Mouse (Mus musculus) heart, adult 2 months (tissue): Measurements from ENCODE around the gene H2-M5. TPM values are rescaled to one million over a fixed set of nuclear protein-coding genes. Genes with fewer than 3 reads are reported as not detected.
"Not testable (repeated sequence)": the region's sequence is repeated elsewhere in the genome, so short reads cannot be mapped to it uniquely, and the experiment has no call there.

Experiments
- DNase-seq, 2 experiments: peaks; one replicate each; pipeline ENCODE4 v3.0.0; 2021
- H3K27ac ChIP-seq: fragments of 200-600 bp; 2 replicates; pipeline ENCODE4 v1.8.1; 2022
- H3K27me3 ChIP-seq: fragments of 200-500 bp; 2 replicates; pipeline ENCODE4 v1.6.1; 2012; ENCODE audit warnings: mild to moderate bottlenecking, low read length, inconsistent platforms, mixed read lengths; ENCODE audit not compliant: control insufficient read depth, insufficient read depth
- H3K36me3 ChIP-seq: fragments of 200-500 bp; 2 replicates; pipeline ENCODE4 v1.6.1; 2012; ENCODE audit warnings: low read length, inconsistent platforms; ENCODE audit not compliant: control insufficient read depth, insufficient read depth
- H3K4me1 ChIP-seq: fragments of 200-500 bp; 2 replicates; pipeline ENCODE4 v1.6.1; 2011; ENCODE audit warnings: low read length; ENCODE audit not compliant: control insufficient read depth, insufficient read depth
- H3K4me3 ChIP-seq: fragments of 200-600 bp; 2 replicates; pipeline ENCODE4 v1.8.1; 2022
- H3K79me2 ChIP-seq: fragments of 200-500 bp; replicated peaks from 2 replicates; pipeline ENCODE4 v1.6.1; 2012; ENCODE audit warnings: mild to moderate bottlenecking, inconsistent platforms, low read length, moderate library complexity, mixed read lengths; ENCODE audit not compliant: control insufficient read depth, insufficient read depth
- H3K9ac ChIP-seq: fragments of 200-500 bp; 2 replicates; pipeline ENCODE4 v1.6.1; 2012; ENCODE audit warnings: low read depth, mild to moderate bottlenecking, control low read depth, inconsistent platforms, low read length, mixed read lengths
- CTCF ChIP-seq: fragments of 200-600 bp; IDR thresholded peaks from 2 replicates; pipeline ENCODE4 v1.8.1; 2022; ENCODE audit warnings: antibody characterized with exemption, mild to moderate bottlenecking, moderate library complexity
- EP300 ChIP-seq: fragments of 200-500 bp; IDR thresholded peaks from 2 replicates; pipeline ENCODE4 v1.6.1; 2011; ENCODE audit warnings: low read depth, low read length, control low read depth; ENCODE audit not compliant: insufficient read depth
- POLR2A ChIP-seq: fragments of 200-500 bp; IDR thresholded peaks from 2 replicates; pipeline ENCODE4 v1.6.1; 2011; ENCODE audit warnings: mild to moderate bottlenecking, low read depth, low read length, control low read depth; ENCODE audit not compliant: insufficient read depth
- WGBS: fragments of 180-500 bp; shearing (Covaris S2); methylation state at CpG from one replicate; pipeline ENCODE4 v1.1.7; 2018; 5-methylcytosine and 5-hydroxymethylcytosine counted together
- intact Hi-C: fragments of 180-260 bp; cut with DNase I; formaldehyde crosslinking; loops from one replicate; pipeline ENCODE4 v1.15.1; 2025
- polyA plus RNA-seq: library from polyadenylated mRNA; depleted of rRNA; stranded (reverse); fragments of >200 nt; gene quantifications from 2 replicates; pipeline ENCODE4 v1.2.3, GENCODE M21; 2012
- total RNA-seq, 2 experiments: library from RNA; stranded (reverse); gene quantifications; 2 replicates each; pipeline ENCODE4 v1.2.3; 2021

H2-M5 gene
- total and polyA plus RNA-seq, 3 experiments: 0.14 to 0.63 (median 0.41) TPM

DNA sequence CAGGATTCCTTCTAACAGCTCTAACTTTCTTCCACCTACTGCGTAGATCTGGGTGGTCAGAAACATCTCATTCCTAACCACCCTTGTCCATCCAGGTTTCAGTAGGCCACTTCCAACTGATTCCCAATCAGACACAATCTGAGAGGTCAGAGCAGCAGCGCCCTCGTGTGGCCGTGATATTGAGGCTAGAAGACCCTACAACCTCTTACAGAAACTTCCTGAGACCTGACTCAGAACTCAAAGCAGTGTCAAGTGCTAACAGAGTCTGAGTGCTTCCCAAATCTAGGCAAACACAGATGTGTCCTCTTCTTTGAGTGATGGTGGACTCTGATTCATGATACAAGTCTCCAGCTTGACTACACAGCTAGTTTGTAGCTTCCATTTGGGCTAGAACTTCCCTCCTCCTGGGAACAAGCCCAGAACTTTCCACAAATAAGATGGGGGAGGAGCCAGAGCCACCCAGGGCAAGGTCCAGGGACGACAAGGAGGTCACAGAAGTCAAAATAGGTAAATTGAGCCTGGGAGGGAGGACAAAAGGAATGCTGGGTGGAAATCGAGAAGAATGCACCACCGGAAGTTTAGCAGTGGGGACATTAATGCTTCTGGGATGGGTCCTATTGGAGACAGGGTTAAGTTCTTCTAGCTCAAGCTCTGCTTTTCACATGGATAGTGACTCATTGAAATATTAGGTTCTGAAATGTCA lies 7.8 kb upstream of the H2-M5 start:
- intact Hi-C loops: loop anchor here (1.0 to 2.0 kb wide), 2 partner anchors 50 to 82 kb away; no protein-coding TSS in a partner anchor
- Histone ChIP-seq H3K36me3 (no peaks in the 10 kb centered on the region), H3K27me3 (no peaks in the 10 kb centered on the region), H3K4me3 (no peak overlapping the region), H3K4me1 (no peaks in the 10 kb centered on the region), H3K79me2 (no peaks in the 10 kb centered on the region), H3K27ac (no peak overlapping the region), H3K9ac (no peak overlapping the region)
- TF ChIP-seq EP300 (no peak), CTCF (peak; percentile 91)
- WGBS: 26% methylated on average over 7 of the region's 7 CpGs
- peak; percentile 62 to 78 for DNase-seq

DNA sequence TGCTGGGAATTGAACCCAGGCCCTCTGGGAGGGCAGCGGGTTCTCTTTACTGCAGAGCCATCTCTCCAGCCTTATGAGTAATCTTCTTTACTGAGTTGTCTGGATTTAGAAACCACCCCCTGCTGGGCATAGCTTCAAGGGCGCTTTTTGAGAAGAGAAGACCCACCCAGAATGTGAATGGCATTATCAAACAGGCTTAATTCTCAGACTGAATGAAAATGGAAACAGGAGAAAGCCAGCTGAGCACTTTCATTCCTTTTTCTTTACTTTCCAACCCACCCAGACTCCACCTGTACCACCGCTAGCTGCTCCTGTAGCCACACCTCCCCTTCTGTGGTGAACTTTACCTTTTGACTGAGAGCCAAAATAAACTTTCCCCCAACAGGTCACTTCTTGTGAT lies 6.1 kb upstream of the H2-M5 start:
- no peak for DNase-seq
- no peaks in the 10 kb centered on the region for H3K4me1 ChIP-seq
- H3K27ac ChIP-seq: no peak overlapping the region
- 0 out of 2 replicates have a peak, but pooled peaks cover 1% of the 10 kb centered on the region for H3K27me3 ChIP-seq
- H3K36me3 ChIP-seq: no peaks in the 10 kb centered on the region
- no peak for TF ChIP-seq POLR2A
- intact Hi-C loops: no loop called here
- H3K9ac ChIP-seq: no peak overlapping the region
- H3K4me3 ChIP-seq: no peak overlapping the region
- H3K79me2 ChIP-seq: no peaks in the 10 kb centered on the region
- WGBS: 80% methylated on average over 3 of the region's 3 CpGs

DNA sequence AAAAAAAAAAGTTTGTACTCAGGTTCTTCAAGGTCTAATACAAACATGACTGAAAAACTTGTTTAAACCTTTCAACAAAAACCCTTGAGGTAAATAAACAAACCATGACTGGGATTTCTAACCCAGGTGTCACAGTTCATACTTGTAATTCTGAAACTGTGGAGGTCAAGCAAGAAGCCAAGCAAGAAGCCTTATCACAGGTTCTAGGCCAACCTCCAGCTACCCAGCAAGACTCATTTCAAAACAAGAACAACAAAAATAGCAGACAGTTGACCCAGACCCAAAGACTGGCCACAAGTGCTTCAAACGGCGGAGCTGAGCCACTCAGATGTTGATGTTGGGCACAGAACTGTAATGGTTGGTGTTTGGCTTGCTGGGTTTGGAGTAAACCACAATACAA lies 5.2 kb upstream of the H2-M5 start:
- Histone ChIP-seq H3K36me3 (no peaks in the 10 kb centered on the region), H3K27me3 (0 out of 2 replicates have a peak, but pooled peaks cover 2% of the 10 kb centered on the region), H3K79me2 (no peaks in the 10 kb centered on the region), H3K4me3 (no peak overlapping the region), H3K9ac (no peak overlapping the region), H3K4me1 (no peaks in the 10 kb centered on the region), H3K27ac (no peak overlapping the region)
- no peak for TF ChIP-seq POLR2A
- intact Hi-C loops: no loop called here
- 85% methylated on average over 2 of the region's 2 CpGs for WGBS
- DNase-seq: no peak

DNA sequence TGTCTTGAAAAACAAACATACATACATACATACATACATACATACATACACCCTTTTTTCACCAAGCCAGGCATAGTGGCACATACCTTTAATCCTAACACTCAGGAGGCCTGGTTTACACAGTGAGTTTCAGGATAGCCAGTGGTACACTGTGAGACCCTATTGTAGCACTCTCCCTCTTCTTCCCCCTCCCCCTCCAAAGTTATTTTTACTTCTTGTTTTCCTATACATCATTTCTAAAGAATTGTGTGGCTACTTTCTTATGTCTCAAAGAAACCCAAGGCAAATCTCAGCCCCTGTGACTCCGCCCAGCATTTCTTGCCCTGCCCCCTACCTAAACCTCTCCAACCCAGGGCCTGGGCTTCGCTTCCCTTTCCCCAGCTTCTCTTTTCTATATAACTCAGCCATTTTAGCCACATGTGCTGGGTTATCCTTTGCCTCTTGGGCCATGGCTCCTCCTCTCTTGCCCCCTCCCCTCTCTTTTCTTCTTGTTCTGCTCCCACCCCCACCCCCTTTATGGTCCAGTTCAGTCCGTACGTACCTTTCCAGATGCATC lies 4.5 kb upstream of the H2-M5 start:
- Histone ChIP-seq H3K4me1 (no peaks in the 10 kb centered on the region), H3K36me3 (no peaks in the 10 kb centered on the region), H3K4me3 (no peak overlapping the region), H3K9ac (no peak overlapping the region), H3K27me3 (peaks cover 5% of the 10 kb centered on the region; the same call in 1 of the 2 replicates), H3K79me2 (no peaks in the 10 kb centered on the region), H3K27ac (no peak overlapping the region)
- 92% methylated on average over 4 of the region's 4 CpGs for WGBS
- TF ChIP-seq CTCF: no peak
- TF ChIP-seq EP300: no peak
- TF ChIP-seq POLR2A: no peak
- no peak for DNase-seq
- intact Hi-C loops: no loop called here

DNA sequence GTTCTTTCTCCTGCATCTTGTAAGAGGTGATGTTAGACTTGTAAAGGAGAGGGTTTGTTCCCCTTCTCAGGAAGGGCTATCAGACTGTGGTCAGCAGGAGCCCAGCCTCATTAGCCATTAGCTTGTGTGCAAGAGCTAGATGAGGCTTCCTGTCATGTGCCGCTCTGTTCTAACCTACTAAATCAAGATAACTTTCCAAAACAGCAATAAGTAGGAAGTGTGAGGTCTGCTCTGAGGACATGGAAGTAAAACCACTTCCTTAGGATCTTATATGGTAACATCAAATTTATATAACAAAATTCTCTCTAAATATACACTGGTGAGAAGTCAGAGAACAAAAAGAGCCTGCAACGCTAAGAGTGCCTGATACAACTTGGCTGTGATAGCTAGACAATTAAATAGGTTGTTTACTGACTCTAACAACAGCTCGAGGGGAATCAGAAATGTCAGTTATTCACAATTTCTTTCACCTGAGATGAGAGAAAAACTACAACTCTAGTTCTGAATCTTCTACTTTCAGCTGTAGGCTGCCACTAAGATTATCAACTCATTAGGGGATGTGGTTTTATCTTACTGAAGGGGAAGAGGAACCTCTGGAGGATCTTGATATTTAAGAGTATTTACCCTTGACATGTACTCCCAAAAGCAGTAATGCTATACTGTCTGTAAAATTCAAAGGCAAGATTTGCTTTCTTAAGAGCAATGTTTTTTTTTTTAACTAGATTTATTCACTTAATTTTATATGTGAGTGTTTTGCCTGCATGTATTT lies 3.2 kb upstream of the H2-M5 start:
- TF ChIP-seq POLR2A (no peak), EP300 (no peak), CTCF (no peak)
- H3K4me3 ChIP-seq: no peak overlapping the region
- DNase-seq: no peak
- peaks cover 10% of the 10 kb centered on the region for H3K27me3 ChIP-seq
- WGBS: 50% methylated on average over 3 of the region's 3 CpGs
- intact Hi-C loops: no loop called here
- no peaks in the 10 kb centered on the region for H3K4me1 ChIP-seq
- H3K9ac ChIP-seq: no peak overlapping the region
- no peak overlapping the region for H3K27ac ChIP-seq
- no peaks in the 10 kb centered on the region for H3K36me3 ChIP-seq
- no peaks in the 10 kb centered on the region for H3K79me2 ChIP-seq

DNA sequence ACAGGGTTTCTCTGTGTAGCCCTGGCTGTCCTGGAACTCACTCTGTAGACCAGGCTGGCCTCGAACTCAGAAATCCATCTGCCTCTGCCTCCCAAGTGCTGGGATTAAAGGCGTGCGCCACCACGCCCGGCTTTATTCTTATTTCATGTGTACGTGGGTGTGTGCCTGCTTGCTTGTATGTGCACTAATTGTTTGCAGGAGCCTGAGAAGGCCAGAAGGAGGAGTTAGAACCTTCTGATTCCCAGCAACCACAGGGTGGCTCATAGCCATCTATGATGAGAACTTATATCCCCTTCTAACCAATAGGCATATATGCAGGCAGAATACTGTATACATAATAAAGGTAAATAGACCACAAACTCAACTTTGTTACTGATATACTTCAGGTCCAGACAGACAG lies 1.3 kb upstream of the H2-M5 start:
- H3K4me3 ChIP-seq, DNase-seq, H3K9ac ChIP-seq, H3K36me3 ChIP-seq, H3K4me1 ChIP-seq, H3K27me3 ChIP-seq, H3K79me2 ChIP-seq, H3K27ac ChIP-seq, intact Hi-C loops: not testable (repeated sequence)
- 92% methylated on average over 6 of the region's 6 CpGs for WGBS
